Mouse (Mus musculus) thymus, adult 2 months (tissue): Measurements from ENCODE around the gene Nmral1.

Experiments used
- CTCF ChIP-seq: fragments of 200-500 bp; IDR thresholded peaks from 2 replicates; pipeline ENCODE4 v1.5.1; 2012; ENCODE audit warnings: mild to moderate bottlenecking, control low read depth, low read length, moderate library complexity, borderline replicate concordance; ENCODE audit not compliant: control insufficient read depth, poor library complexity, insufficient read depth; ENCODE audit errors: extremely low read depth
- POLR2A ChIP-seq: fragments of 200-500 bp; IDR thresholded peaks from 2 replicates; pipeline ENCODE4 v1.6.1; 2012; ENCODE audit warnings: mild to moderate bottlenecking, low read length, control low read depth, moderate library complexity; ENCODE audit not compliant: control insufficient read depth, poor library complexity, insufficient read depth; ENCODE audit errors: extremely low read depth

GRCm38 (mm10) chr16:4762437-4762836, 43.3 kb upstream of the Nmral1 start:
- TF ChIP-seq CTCF (no peak), POLR2A (no peak)
